Mouse (Mus musculus): ENCODE data around the gene Rab43. TPM values are rescaled to one million over a fixed set of nuclear protein-coding genes. Genes with fewer than 3 reads are reported as not detected.

Gene Rab43
- total RNA-seq, 2 experiments from 2014 or later: 18.6 to 19.8 TPM

GRCm38 (mm10) chr6:87810713-87811669, 973 bp downstream of the Rab43 start:
- DNase-seq (ENCODE audit: low spot score in 2 of 2): peak; percentile 54 to 56
- intact Hi-C loops (cut with DNase I): no loop called here

GRCm38 (mm10) chr6:87810311-87810710, 1.7 kb downstream of the Rab43 start:
- DNase-seq (ENCODE audit: low spot score in 2 of 2): no peak
- intact Hi-C loops (cut with DNase I): no loop called here

- intact Hi-C loops (cut with DNase I): no loop called here
- no peak for DNase-seq (ENCODE audit: low spot score in 2 of 2)
Measured at GRCm38 (mm10) chr6:87809651-87810161, 2.3 kb downstream of the Rab43 start.

- DNase-seq (ENCODE audit: low spot score in 2 of 2): no peak
- intact Hi-C loops (cut with DNase I): no loop called here
Measured at GRCm38 (mm10) chr6:87809144-87809543, 2.8 kb downstream of the Rab43 start.

- no peak for DNase-seq (ENCODE audit: low spot score in 2 of 2)
- intact Hi-C loops (cut with DNase I): no loop called here
Measured at GRCm38 (mm10) chr6:87808521-87808920, 3.4 kb downstream of the Rab43 start.

GRCm38 (mm10) chr6:87807735-87808440, 4.1 kb downstream of the Rab43 start:
- DNase-seq (ENCODE audit: low spot score in 2 of 2): no peak
- intact Hi-C loops (cut with DNase I): no loop called here

GRCm38 (mm10) chr6:87806857-87807256, 5.1 kb downstream of the Rab43 start:
- intact Hi-C loops (cut with DNase I): no loop called here
- DNase-seq (ENCODE audit: low spot score in 2 of 2): no peak

- intact Hi-C loops (cut with DNase I): no loop called here
- DNase-seq (ENCODE audit: low spot score in 2 of 2): no peak
Measured at GRCm38 (mm10) chr6:87806028-87806427, 5.9 kb downstream of the Rab43 start.

GRCm38 (mm10) chr6:87805448-87805847, 6.5 kb downstream of the Rab43 start:
- DNase-seq (ENCODE audit: low spot score in 2 of 2): no peak
- intact Hi-C loops (cut with DNase I): no loop called here

GRCm38 (mm10) chr6:87804886-87805285, 7.1 kb downstream of the Rab43 start:
- intact Hi-C loops (cut with DNase I): no loop called here

GRCm38 (mm10) chr6:87804036-87804435, 7.9 kb downstream of the Rab43 start:
- intact Hi-C loops (cut with DNase I): no loop called here
- no peak for DNase-seq (ENCODE audit: low spot score in 2 of 2)

More at GRCm38 (mm10) chr6:87804886-87805285, 7.1 kb downstream of the Rab43 start:
- no peak for DNase-seq (ENCODE audit: low spot score in 2 of 2)

- DNase-seq (ENCODE audit: low spot score in 2 of 2): no peak
- intact Hi-C loops (cut with DNase I): no loop called here
Measured at GRCm38 (mm10) chr6:87802462-87802861, 9.5 kb downstream of the Rab43 start.

- intact Hi-C loops (cut with DNase I): no loop called here
- no peak for DNase-seq (ENCODE audit: low spot score in 2 of 2)
Measured at GRCm38 (mm10) chr6:87799576-87799975, 12.4 kb downstream of the Rab43 start.

- intact Hi-C loops (cut with DNase I): no loop called here
- no peak for DNase-seq (ENCODE audit: low spot score in 2 of 2)
Measured at GRCm38 (mm10) chr6:87797321-87797720, 14.6 kb downstream of the Rab43 start.

GRCm38 (mm10) chr6:87796251-87796880, 15.6 kb downstream of the Rab43 start:
- no peak for DNase-seq (ENCODE audit: low spot score in 2 of 2)
- intact Hi-C loops (cut with DNase I): no loop called here

- intact Hi-C loops (cut with DNase I): no loop called here
Measured at GRCm38 (mm10) chr6:87795385-87796150, 16.4 kb downstream of the Rab43 start.

GRCm38 (mm10) chr6:87793821-87794510, 18.0 kb downstream of the Rab43 start:
- intact Hi-C loops (cut with DNase I): no loop called here
- DNase-seq (ENCODE audit: low spot score in 2 of 2): no peak

More at GRCm38 (mm10) chr6:87795385-87796150, 16.4 kb downstream of the Rab43 start:
- no peak for DNase-seq (ENCODE audit: low spot score in 2 of 2)

GRCm38 (mm10) chr6:87791826-87792225, 20.1 kb downstream of the Rab43 start:
- intact Hi-C loops (cut with DNase I): no loop called here
- DNase-seq (ENCODE audit: low spot score in 2 of 2): no peak

Measured in left cerebral cortex, postnatal 25 days (tissue).